Mouse (Mus musculus) adrenal gland (tissue): ENCODE data around the gene Akap9.

Experiments used
- intact Hi-C: fragments of 180-260 bp; cut with DNase I; formaldehyde crosslinking; loops from one replicate; pipeline ENCODE4 v1.15.1; 2025

Gene Akap9

DNA sequence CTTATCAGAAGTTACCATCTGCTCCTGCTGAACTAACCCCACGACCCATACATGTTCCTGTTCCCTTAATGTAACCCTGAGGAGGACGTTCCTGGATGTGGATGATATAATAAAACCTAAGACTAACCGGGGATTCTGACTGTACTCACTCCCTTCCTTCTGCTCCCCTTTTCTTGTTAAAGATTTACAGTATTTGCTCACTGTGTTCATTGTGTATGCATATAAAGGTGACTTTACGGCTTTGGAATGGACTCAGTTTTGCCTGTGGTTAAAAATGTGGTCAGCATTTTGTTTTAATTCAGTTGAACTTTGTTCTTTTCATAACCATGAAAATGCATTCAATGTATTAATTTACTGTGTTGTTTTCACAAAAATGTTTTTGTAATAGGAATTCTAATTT is 104.0 kb downstream of the Akap9 start:
- intact Hi-C loops: no loop called here

DNA sequence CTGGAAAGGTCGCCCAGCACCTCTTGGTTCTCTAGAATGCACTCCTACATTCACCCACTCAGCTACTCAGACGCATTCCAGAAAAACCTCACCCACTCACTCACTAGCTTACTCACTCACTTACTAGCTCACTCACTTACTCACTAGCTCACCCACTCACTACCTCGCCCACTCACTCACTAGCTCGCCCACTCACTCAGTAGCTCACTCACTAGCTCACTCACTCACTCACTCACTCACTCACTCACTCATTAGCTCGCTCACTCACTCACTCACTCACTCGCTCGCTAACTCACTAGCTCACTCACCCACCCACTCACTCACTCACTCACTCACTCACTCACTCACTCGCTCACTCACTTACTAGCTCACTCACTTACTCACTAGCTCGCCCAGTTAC is 108.8 kb downstream of the Akap9 start:
- intact Hi-C loops: no loop called here

DNA sequence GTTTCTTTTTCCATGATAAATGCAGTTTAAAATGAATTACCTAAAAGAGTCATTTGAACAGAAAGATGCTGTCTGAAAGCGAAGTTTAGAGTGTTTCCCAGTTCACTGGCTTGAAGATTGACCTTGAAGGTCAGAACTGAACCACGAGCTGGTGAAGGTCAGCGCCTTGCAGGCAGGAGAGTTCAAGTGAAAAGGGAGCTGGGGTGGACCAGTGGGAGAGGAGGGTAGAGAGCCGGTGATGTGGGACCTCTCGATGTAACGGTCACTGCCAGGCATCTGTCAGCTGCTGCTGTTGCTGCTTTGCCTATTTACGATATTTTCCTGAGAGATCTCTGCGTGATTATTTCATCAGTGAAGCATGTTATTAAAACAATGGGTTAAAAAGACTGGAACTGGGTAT is 111.5 kb downstream of the Akap9 start:
- intact Hi-C loops: no loop called here

- intact Hi-C loops: no loop called here
These were observed 112.5 kb downstream of the Akap9 start for GRCm38 (mm10) chr5:4040372-4040771.

- intact Hi-C loops: no loop called here
These were observed 113.1 kb downstream of the Akap9 start for GRCm38 (mm10) chr5:4040922-4041321.

GRCm38 (mm10) chr5:4060313-4060712 is 132.5 kb downstream of the Akap9 start:
- intact Hi-C loops: no loop called here

DNA sequence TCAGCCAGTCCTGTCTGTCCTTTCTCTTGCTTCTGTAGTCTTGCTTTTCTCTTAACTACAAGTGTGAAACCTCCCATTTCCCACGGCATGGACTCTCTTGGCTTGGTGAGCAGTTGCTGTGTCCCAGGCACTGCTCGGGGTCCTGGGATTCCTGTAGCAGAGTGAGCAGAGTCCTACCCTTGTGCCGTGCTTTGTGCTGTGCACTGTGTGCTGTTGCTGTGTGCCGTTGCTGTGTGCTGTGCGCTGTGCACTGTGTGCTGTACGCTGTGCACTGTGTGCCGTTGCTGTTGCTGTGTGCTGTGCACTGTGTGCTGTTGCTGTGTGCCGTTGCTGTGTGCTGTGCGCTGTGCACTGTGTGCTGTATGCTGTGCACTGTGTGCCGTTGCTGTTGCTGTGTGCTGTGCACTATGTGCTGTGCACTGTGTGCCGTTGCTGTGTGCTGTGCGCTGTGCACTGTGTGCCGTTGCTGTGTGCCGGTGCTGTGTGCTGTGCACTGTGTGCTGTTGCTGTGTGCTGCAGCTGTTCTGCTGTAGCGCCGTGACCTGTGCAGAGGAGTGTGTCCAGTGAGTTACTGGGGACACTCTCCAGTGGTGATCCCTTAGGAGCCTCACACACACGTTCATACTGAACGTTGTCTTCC is 138.7 kb downstream of the Akap9 start:
- intact Hi-C loops: no loop called here

DNA sequence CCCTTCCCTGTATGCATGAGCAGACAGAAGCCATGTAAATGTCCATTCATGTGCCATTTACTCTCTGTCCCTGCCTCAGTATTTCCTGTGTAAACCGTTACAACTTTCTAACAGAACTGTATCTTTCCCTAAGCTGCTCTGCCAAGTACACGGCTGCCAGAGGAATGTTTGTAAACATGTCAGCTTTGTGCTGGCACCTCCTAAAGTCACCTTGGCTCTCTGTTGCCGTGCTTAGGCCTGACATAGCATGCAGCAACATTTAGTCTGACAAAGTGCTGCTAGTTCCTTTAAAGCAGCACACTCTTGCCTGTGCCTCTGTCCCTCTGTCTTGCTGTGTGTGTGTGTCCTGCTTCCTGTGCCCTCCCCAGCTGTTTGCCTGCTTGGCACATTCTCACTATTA is 139.3 kb downstream of the Akap9 start:
- intact Hi-C loops: no loop called here

- intact Hi-C loops: loop anchor here (10.0 kb wide), 1 partner anchor 244 kb away; no protein-coding TSS in a partner anchor
These were observed 151.2 kb downstream of the Akap9 start for GRCm38 (mm10) chr5:4079086-4079485.

DNA sequence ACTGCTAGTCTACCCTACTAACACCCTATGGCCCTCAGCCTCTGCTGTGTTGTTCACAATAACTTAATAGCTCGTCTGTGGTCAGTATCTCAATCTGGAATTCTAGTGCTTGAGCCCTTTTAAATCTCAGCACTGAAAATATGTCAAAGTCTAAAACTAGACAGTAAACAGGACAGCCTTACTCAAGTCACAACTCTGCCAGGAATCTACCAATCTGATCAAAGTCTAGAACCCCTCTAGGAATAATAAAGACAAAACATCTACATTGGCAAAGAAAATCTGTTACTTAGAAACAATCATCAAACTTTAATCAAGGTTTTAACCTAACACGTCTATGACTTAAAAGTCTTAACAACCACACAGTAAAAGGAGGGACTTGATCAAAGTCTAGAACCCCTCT is 153.0 kb downstream of the Akap9 start:
- intact Hi-C loops: no loop called here

DNA sequence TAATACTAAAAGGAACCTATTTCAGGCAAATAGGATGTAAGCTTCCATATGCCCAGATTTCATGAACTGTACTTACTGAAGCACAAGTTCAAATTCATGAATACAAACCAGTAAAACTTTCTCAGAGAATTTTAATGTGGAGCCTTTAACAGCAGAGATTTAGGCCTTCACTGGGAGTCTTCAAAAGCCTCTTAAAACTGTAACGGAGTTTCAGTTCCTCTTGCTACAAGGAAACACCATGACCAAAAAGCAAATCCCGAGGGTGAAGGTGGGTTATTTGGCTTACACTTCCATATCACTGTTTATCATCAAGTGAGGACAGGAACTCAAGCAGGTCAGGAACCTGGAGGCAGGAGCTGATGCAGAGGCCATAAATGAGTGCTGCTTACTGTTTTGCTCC is 153.7 kb downstream of the Akap9 start:
- intact Hi-C loops: no loop called here

DNA sequence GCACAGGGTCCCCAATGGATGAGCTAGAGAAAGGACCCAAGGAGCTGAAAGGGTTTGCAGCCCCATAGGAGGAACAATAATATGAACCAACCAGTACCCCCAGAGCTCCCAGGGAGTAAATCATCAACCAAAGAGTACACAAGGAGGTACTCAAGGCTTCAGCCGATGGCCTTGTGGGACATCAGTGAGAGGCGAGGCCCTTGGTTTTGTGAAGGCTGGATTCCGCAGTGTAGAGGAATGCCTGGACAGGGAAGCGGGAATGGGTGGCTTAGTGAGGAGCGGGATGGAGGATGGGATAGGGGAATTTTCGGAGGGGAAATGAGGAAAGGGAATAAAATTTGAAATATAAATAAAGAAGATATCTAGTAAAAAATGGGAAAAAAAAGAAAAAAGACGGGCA is 157.1 kb downstream of the Akap9 start:
- intact Hi-C loops: no loop called here

DNA sequence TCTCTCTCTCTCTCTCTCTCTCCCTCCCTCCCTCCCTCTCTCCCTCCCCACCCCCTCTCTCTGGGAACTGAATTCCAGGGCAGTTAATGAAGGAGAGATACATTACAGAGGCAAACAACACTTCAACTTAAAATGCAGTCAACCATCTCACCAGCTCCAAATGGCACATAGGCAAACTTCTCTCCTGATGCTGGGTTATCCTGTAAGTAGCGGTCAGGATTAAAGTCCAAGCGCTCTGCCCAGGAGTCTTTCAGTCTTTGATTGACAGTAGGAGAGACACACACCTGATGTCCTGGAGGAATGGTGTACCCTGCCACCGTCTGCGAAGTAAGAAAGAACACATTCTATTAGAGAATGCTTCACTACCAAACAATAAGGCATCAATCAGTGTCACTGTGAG is 158.5 kb downstream of the Akap9 start:
- intact Hi-C loops: no loop called here

- intact Hi-C loops: no loop called here
These were observed 160.3 kb downstream of the Akap9 start for GRCm38 (mm10) chr5:4088190-4088589.

DNA sequence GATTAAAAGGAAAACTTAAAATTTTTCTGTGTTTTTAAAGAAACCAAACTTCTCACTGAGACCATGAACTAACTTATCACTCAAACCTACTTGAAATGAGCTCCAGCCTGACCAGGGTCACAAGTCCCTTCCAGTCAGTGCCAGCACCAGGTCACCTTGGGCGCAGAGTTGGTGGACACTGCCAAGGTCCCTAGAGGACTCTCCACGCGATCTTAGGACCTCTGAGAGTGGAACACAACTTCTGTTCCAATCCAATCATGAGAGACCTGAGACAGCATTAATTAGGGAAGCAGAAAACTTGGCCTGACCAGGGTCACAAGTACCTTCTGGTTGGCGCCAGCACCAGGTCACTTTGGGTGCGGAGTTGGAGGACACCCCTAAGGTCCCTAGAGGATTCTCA is 166.6 kb downstream of the Akap9 start:
- intact Hi-C loops: no loop called here

DNA sequence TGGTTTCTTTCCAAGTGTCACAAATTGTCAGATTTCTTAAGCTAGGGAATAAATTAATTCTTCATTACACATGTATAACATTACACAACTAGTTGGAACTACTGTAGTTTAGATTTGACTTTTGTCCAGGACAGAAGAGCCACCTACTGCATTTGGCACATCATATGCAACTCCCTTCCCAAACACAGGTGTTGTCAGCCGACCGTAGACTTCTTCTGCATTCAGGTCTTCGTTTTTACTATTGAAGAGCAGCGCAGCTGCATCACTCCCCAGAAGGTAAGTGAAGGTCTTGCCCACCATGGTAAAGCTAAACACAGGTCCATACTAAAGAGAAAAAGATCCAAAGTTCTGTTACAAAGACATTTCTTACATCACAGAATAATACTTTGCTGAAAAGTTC is 173.2 kb downstream of the Akap9 start:
- intact Hi-C loops: loop anchor here (10.0 kb wide), 1 partner anchor 206 kb away; the partner anchor contains the start of gene Mterf1a

DNA sequence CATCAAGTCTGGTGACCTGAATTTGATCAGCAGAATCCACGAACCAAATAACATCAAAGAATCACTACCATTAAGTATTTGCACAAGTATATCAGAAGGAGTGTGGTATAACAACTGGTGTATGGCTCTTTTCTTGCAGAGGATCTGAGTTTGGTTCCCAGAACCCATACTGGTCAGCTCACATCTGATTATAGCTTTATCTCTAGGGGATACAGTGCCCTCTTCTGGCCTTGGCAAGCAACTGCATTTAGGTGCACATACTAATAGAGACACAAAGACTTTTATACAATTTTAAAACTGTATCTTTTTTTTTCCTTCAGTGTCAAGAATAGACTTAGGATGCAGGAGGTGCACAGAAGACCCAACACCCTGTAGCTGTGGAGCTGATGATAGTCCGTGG is 173.9 kb downstream of the Akap9 start:
- intact Hi-C loops: loop anchor here (10.0 kb wide), 1 partner anchor 207 kb away; the partner anchor contains the start of gene Mterf1a

- intact Hi-C loops: loop anchor here (10.0 kb wide), 1 partner anchor 209 kb away; the partner anchor contains the start of gene Mterf1a
These were observed 175.9 kb downstream of the Akap9 start for GRCm38 (mm10) chr5:4103626-4104340.

DNA sequence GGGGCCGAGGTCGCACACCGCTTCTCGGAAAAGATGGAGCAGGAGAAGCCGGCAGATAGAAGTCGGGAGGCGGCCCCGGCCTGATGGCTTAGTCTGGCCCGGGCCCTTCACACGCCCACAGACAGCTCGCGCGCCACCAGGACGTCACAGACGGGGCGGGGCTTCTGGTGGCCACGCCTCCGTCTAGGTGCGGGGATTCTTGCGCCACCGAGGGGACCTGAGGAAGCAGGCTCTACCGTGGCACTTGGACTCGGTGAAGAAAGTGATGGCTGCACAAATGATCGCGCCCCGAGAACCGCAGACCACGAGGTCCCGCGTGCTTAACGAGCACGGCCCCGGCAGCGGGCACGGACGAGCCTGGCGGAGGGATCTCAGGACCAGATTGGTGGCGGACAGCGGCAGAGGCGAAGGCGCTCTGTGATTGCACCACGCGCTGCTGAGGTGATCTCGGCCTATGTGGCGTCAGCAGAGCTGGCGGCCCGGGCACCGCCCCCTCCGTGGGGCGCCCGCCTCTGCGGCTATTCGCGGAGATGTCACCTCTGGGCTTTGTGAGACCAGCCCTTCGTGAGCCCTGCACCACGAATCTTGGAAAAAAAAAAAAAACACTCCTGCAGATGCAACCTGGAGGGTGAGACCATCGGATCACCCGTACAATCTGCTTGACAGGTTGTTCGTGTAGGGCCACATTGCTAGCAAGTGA is 176.6 kb downstream of the Akap9 start, which contains the start of gene Cyp51:
Gene Cyp51, minus strand, starts transcription at position 406 of the 700 bp plus-strand sequence.
- intact Hi-C loops: loop anchor here (10.0 kb wide), 1 partner anchor 210 kb away; the partner anchor contains the start of gene Mterf1a

DNA sequence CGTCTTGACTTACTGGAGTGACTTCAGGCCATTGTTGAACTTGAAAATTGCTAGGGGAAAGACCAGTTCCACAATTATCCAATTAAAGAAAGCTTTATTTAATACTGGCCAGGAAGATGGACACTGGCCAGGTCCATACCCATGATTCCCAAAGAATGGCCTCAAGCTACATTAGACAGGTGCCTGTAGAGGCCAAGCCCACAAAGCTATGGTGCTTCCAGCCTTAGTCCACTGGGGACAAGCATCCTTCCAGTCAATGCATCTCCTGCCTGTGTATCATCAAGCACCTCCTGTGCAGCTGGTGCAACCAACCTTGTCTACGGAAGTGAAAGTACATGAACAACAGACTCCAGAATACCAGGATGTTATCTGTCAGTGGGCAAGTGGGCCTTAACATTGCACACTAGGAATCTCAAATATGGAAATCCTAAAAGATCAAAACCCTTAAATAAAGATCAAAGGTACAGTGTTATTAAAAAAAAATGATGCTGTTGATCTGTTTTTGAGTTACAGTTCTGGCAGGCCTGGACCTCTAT is 177.9 kb downstream of the Akap9 start:
- intact Hi-C loops: loop anchor here (10.0 kb wide), 1 partner anchor 211 kb away; the partner anchor contains the start of gene Mterf1a

DNA sequence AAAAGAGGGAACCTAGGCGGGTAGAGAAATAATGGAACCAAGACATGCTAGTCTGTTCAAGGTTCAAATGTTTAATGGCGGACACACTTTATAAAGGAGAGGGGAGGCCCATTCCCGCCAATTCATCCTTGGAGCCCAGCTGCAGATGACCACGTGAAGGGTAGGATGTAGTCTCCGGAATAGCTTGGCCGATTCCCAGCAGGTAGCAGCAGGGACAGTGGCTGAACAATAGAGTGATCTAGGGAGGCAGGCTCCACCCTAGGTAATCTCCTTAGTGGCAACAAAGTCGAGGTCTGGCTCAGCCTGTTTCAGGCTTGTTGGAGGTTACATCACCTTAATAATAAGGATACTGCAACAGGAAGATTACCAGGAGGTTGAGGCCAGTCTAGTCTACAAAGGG is 179.2 kb downstream of the Akap9 start:
- intact Hi-C loops: loop anchor here (10.0 kb wide), 1 partner anchor 212 kb away; the partner anchor contains the start of gene Mterf1a
